ENCODE assay signal across 17 mouse cellular contexts in the genomic region with DNA sequence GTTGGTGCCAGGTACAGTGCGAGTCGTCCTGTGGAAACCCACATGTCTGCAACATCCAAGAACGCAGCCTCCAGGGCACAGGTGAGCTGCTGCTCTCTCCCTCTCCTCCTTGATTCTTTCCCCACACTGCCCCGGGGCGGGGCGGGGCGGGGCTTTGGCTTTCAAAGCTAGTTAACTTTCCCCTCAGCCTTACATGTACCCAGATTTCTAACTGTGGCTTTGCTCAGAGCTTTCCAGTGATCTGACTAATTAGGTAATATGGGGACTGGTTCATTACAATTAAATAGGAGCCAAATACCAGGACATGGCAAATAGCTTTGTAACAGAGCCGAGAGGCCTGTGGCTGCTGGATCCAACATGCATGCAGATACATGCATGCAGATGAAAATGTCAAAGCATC.
"Had no signal": no experiment of that assay in that cellular context is flagged by ENCODE, and none has a peak within 500 bp of the region (broad histone marks: within the 10 kb centered on the region; RNA-seq: fewer than 3 reads in every experiment).

No protein-coding gene starts in this region.

- DNase-seq: lung, adult 18-20 months; lung, embryonic 14.5 days; lung, postnatal 10 days; lung, postnatal 4 days; midbrain, embryonic 14.5 days; retina, postnatal 1 day; right cerebral cortex, adult 18-20 months; right cerebral cortex, postnatal 25 days; right cerebral cortex, postnatal 4 days; spleen, adult 18-20 months; thymus, adult 2 months; thymus, postnatal 25 days had no signal

- H3K27ac ChIP-seq: midbrain, embryonic 10.5 days; midbrain, embryonic 12.5 days; neural tube, embryonic 13.5 days; neural tube, embryonic 15.5 days had no signal

- H3K9me3 ChIP-seq: midbrain, embryonic 10.5 days; midbrain, embryonic 12.5 days; neural tube, embryonic 13.5 days; neural tube, embryonic 15.5 days had no signal

- H3K4me1 ChIP-seq: midbrain, embryonic 10.5 days; midbrain, embryonic 12.5 days; neural tube, embryonic 15.5 days had no signal

- H3K4me3 ChIP-seq: midbrain, embryonic 10.5 days; midbrain, embryonic 12.5 days; myocyte; neural tube, embryonic 13.5 days; neural tube, embryonic 15.5 days had no signal

- H3K27me3 ChIP-seq: midbrain, embryonic 12.5 days; neural tube, embryonic 13.5 days; neural tube, embryonic 15.5 days had no signal
